Mouse (Mus musculus): ENCODE results near the gene Bckdha. TPM values are rescaled to one million over a fixed set of nuclear protein-coding genes. Genes with fewer than 3 reads are reported as not detected.

Bckdha gene
- polyA plus RNA-seq, 1 experiment, result 70.4 TPM

DNA sequence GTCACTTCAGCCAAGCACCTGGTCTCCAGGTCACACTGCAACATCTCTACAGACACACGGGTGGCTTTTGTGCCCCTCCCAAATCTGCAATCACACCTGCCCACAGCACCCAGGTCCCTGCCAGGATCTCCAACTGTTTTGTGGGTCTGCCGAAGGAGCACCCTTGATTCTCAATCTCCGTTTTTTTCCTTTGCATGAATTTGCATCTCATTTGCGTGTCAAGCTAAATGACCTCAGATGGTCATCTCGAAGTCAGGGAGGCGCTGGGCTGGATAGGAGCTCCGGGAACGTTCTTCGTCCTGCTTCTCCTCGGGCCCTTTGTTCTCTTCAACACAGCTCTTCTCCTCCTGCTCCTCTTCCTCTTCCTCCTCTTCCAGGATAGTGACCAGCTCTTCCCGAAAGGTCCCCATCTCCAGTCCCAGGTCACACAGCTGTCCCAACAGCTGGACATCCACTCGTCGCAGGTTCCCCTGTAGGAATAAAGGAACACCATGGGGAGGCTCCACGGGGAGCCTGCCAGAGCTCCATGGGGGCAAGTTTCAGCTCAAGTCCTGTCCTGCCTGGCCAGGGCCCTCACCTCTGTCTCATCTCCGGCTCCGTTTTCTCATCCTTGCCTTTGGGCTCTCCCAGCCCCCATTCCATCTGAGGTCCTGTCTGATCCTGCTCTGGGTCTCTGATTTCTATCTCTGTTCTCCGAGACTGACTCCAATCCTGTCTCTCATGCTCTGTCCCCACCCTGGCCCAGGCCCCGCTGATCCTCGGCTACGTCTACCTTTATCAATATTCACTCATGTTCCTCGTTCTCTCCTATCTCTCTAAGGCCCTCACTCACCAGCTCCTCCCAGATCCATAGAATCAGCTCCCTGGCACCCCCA is 43.7 kb downstream of the Bckdha start:
- TF ChIP-seq GATA1 (IDR thresholded peaks at IDR 0.05; ENCODE audit: low read length), result no peak

DNA sequence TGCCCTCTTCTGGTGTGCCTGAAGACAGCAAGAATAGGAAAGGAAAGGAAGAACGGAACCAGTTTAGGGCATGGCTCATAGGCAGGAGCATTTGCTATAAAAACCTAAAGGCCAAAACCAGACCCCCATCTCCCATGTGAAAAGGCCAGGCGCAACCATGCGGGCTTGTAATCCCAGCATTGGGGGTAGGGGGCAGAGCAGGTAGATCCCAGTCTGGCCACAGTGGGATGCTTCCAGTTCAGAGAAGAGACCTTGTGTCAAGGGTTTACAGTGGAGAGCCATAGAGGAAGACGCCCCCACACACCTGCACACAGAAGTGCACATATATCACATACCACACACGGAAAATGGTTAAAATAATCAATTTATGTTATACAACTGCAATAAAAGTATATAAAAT is 44.7 kb downstream of the Bckdha start:
- no peak for TF ChIP-seq GATA1 (IDR thresholded peaks at IDR 0.05; ENCODE audit: low read length)

DNA sequence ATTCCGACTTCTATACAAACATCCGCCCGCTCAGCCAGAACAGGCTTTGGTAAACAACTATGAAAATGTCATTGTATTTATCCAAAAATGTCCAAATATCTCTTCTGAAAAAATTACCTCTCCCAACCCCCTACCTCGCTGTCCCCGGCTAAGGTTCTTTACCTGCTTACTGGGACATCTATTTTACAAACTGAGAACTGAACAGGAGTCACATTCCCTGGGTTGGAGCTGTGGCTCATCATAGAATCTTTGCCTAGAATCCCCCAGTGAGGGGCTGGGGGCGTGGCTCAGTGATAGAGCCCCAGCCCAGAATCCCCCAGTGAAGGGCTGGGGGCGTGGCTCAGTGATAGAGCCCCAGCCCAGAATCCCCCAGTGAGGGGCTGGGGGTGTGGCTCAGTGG is 47.3 kb downstream of the Bckdha start:
- no peak for TF ChIP-seq GATA1 (IDR thresholded peaks at IDR 0.05; ENCODE audit: low read length)

DNA sequence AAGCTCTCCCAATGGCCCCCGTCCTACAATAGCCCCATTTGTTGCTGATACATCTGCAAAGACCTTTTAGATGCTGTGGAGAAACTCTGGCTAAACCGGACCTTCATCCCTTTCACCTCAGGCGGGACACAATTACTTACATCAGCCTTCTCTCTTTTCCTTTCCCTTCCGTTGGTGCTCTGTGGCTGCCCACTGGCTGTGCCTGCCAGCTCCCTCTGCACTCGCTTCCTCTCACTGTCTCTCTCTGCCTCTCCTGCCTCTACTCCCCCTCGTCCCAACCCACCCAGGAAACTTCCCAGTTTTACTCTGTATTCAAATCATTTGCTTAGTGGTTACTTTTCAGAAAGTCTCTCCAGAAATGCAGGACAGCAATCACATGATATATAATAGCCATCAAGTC is 48.7 kb downstream of the Bckdha start:
- TF ChIP-seq GATA1 (IDR thresholded peaks at IDR 0.05; ENCODE audit: low read length), result no peak

DNA sequence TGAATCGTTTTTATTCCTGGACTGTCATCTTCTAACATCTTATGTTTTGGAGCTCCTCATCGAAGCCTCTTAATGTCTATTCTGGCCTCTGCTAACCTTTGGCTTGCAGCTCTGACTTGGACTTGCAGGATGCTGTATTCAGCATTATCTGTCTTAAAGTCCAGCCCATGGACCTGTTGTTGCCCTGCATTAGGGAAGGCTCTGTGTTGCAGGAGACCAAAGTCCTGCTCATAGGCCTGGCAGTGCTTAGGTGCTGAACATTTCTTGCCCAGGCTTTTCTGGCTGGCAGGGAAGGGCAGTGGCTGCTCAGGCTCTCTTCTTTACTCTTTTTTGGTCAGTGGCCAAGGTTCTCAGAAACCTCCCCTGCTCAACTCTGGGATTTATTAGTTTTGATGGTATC is 51.6 kb downstream of the Bckdha start:
- TF ChIP-seq GATA1 (IDR thresholded peaks at IDR 0.05; ENCODE audit: low read length), result no peak

DNA sequence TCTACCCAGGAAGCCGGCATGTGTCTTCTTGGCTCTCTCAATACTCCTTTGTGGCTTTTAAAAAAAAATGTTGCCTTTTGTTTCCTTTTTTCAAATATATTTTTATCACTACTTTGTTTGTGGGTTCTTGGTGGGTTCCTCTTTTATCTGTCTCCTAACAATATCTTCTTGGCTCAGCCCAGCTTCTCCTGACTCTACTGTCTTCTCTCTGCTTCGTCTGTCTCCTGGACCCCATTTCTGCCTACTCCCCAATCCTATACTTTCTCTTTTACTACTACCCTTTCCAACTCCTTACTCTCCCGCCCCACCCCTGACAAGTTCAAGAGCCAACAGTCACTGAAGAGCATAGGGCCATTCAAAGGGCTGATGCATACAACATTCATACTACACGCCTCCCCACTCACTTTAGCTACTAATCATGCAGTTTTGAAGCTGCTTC is 52.1 kb downstream of the Bckdha start:
- TF ChIP-seq GATA1 (IDR thresholded peaks at IDR 0.05; ENCODE audit: low read length), result no peak

DNA sequence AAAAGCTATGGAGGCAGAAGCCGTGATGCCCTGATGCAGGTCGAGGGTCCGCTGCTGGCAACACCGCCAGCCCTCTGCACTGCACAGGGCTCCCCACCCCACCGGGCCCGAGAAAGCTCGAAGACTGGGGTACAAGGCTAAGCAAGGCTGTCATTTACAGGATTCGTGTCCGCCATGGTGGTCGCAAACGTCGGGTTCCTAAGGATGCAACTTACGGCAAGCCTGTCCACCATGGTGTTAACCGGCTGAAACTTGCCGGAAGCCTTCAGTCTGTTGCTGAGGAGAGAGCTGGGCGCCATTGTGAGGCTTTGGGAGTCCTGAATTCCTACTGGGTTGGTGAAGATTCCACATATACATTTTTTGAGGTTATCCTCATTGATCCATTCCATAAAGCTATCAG is 57.4 kb downstream of the Bckdha start:
- no peak for TF ChIP-seq GATA1 (IDR thresholded peaks at IDR 0.05; ENCODE audit: low read length)

DNA sequence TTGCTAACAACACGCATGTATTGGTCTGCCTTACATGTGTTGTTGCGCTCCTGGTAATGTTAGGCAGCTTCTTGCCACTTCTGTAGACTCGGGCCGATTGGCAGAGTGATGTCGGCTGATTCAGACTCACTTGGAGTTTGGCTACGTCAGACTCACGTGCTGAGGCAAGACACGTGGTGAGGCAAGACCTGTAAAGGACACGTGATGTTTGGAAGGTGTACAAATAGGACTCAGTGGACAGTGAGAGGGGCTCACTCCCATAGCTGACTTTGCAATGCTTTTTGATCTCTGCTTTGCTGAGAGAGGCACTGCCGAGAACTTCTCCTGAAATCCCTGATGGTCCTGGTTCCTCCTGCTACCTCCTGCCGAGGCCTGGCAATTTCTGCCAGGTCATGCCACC is 58.1 kb downstream of the Bckdha start:
- no peak for TF ChIP-seq GATA1 (IDR thresholded peaks at IDR 0.05; ENCODE audit: low read length)

DNA sequence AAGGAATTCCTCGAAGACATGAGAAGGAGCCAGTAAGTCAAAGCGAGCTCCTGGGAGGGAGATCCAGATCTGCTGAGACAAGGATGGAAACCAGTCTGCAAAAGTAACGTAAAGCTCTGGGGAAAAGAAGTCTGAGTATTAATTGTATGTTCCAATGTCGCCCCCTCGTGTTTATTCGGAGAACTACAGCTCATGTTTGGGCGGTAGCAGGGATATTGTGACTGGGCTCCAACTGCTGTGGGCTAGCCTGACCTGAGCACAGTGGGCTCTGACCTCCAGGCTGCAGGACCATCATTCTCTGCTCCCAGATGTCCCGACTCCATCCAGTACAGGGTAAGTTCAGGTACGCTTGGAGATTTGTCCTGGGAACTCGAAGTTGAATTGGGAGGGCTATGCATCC is 59.1 kb downstream of the Bckdha start:
- no peak for TF ChIP-seq GATA1 (IDR thresholded peaks at IDR 0.05; ENCODE audit: low read length)

DNA sequence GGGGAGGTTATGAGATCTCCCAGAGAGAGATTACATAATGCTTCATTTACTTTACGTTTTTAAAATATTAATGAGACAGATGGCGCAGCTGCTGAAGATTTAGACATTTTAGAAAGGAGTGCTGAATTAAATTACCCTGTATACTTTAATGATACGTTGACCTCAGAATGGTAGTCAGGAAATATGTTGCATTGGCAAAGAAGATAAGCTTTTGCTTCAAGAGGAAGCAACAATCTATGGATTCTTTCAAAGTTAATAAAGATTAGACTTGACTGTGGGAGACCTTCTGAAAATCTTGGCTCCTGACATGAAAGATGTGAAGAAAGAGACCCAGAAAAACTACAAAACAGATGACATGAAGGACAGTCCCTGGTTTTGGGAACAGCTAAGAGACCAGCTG is 64.9 kb downstream of the Bckdha start:
- TF ChIP-seq GATA1 (IDR thresholded peaks at IDR 0.05; ENCODE audit: low read length), result no peak

DNA sequence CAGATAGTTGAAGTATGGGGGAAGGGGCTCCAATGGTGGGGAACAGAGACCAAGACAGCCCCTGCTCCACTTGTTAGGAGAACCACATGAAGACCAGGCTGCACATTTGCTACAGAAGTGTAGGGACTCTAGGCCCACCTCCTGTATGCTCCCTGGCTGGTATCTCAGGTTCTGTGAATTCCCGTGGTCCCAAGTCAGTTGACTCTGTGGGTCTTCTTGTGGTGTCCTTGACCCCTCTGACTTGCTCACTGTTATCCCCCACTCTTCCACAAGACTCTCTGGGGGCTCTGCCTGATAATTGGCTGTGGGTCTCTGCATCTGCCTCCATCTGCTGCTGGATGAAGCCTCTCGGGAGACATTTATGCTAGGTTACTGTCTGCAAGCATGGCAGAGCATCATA is 67.6 kb downstream of the Bckdha start:
- no peak for TF ChIP-seq GATA1 (IDR thresholded peaks at IDR 0.05; ENCODE audit: low read length)

DNA sequence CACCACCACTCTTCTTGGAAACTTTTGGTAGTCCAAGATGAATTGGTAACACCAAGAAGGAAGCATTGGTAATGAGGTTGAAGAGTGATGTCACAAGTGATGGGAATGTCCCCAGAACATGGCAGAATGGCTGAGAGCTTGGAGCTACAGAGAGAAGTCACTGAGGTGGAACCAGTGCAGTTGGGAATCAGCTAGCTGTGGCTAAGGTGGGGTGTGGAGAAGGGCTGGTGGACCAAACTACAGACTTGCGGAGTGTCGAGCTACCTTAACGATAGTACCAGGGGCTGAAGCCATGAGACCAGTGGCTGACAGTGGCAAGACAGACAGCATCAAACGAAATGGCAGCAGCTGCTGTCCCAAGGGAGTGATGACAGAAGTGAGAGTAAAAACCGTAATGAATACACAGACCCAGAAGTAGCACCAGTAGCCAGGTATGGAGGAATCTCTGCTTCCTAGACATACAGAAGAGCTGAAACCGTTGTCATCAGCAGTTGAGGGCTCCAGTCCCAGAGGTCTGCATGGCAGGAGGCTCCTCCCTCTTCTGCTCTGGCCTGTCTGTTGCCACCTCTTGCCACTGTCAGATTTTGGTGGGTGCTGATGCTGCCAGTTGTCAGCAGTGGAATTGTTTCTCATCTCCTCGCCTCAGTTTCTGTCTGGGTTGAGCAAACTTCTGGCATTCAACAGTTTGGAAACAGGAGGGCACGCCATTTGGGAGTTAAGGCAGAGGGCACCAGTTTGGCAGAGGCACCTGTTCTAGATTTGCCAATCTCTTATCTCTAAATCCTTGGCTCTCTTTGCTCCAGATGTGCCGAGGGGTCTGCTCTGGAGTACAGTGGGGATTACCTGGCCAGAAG is 73.2 kb downstream of the Bckdha start:
- TF ChIP-seq GATA1 (IDR thresholded peaks at IDR 0.05; ENCODE audit: low read length), result no peak

DNA sequence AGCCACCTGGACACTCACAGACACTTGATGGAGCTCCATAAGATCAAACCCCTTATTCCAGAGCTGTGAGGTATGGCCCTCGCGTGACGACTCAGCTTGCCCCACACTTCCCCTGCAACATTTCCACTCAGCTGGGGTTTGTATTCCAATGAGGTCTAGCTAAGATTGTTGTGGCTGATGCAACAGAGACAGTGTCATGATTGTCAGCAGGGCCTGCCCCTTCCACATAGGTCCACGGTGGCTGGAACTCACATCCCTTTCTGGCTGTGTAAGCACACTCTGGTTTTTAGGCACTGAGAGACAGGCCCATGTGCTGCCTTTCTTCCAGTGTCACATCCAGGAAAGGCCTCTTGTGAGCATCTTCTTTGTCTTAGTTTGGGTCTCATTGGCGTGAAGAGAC is 74.1 kb downstream of the Bckdha start:
- TF ChIP-seq GATA1 (IDR thresholded peaks at IDR 0.05; ENCODE audit: low read length), result no peak

DNA sequence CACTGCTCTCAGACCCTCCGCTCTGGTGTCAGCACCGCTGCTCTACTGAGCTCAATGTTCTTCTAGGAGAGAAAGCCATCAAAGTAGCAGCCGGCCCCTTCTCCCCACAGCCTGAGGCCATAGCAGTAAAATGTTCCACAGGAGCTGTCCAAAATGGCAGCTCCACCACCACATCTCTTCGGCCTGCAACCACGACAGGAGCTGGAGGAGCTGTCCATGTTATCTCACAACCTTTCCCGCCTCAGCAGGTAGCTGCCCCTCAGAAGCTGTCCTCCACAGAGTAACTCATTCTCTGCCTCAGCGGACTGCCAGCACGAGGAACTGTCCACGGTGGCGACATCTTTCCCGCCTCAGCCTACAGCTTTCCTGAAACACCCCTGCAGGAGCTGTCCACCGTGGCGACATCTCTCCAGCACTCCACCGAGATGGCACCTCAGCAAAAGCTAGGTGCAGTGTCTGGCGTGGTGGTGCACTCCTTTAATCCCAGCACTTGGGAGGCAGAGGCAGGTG is 76.4 kb downstream of the Bckdha start:
- no peak for TF ChIP-seq GATA1 (IDR thresholded peaks at IDR 0.05; ENCODE audit: low read length)

Other genes with a start within 250 kb of the Bckdha start
- not detected in 2 replicates for gene Cxcl17, start 246.1 kb downstream of the Bckdha start, polyA plus RNA-seq (2012)
- gene Ceacam1, start 181.4 kb downstream of the Bckdha start, polyA plus RNA-seq (2012), result not detected in 2 replicates
- not detected in 2 replicates for gene Ceacam2, start 119.1 kb downstream of the Bckdha start, polyA plus RNA-seq (2012)
- not detected in 2 replicates for gene Erich4, start 43.1 kb downstream of the Bckdha start, polyA plus RNA-seq (2012)
- 41.9 and 45.5 TPM in 2 replicates for gene Dmac2, start 39.6 kb downstream of the Bckdha start, polyA plus RNA-seq (2012)
- gene B3gnt8, start 32.3 kb downstream of the Bckdha start, polyA plus RNA-seq (2012), result 0.44 and 0.50 TPM in 2 replicates
- 652 and 689 TPM in 2 replicates for gene Exosc5, start 183 bp upstream of the Bckdha start, polyA plus RNA-seq (2012)
- gene Tmem91, start 16.2 kb upstream of the Bckdha start, polyA plus RNA-seq (2012), result 2.8 and 3.6 TPM in 2 replicates
- 125 and 142 TPM in 2 replicates for gene B9d2, start 21.8 kb upstream of the Bckdha start, polyA plus RNA-seq (2012)
- 1,641 and 2,011 TPM in 2 replicates for gene Tgfb1, start 28.0 kb upstream of the Bckdha start, polyA plus RNA-seq (2012)
- gene Ccdc97, start 60.1 kb upstream of the Bckdha start, polyA plus RNA-seq (2012), result 109 and 114 TPM in 2 replicates
- 513 and 543 TPM in 2 replicates for gene Hnrnpul1, start 95.8 kb upstream of the Bckdha start, polyA plus RNA-seq (2012)
- gene Axl, start 129.7 kb upstream of the Bckdha start, polyA plus RNA-seq (2012), result 0.03 TPM in 1 of 2 replicates, not detected in the other
- gene Cyp2s1, start 157.9 kb upstream of the Bckdha start, polyA plus RNA-seq (2012), result not detected in 2 replicates
- gene Cyp2b10, start 238.6 kb upstream of the Bckdha start, polyA plus RNA-seq (2012), result not detected in 2 replicates

All from G1E-ER4 (cell line).